Mouse (Mus musculus) forebrain, postnatal 0 days (tissue): ENCODE measurements around the gene Lck. TPM values are rescaled to one million over a fixed set of nuclear protein-coding genes. Genes with fewer than 3 reads are reported as not detected.

Source experiments
- ATAC-seq: fragments of 200-750 bp; cut with Nextera tagmentation; 2 replicates; pipeline ENCODE4 v1.8.0; 2017; ENCODE audit warnings: mild to moderate bottlenecking, moderate library complexity
- DNase-seq: peaks from one replicate; pipeline ENCODE4 v3.0.0-alpha.2; 2015
- H3K27ac ChIP-seq: fragments of 300-500 bp; sonication (generic); 2 replicates; pipeline ENCODE4 v1.5.1; 2014; ENCODE audit warnings: low read depth, mild to moderate bottlenecking, antibody characterized with exemption, low read length, moderate library complexity, mixed read lengths
- H3K27me3 ChIP-seq: fragments of 300-500 bp; sonication (generic); 2 replicates; pipeline ENCODE4 v1.6.1; 2014; ENCODE audit warnings: mild to moderate bottlenecking, low read length, mixed read lengths; ENCODE audit not compliant: insufficient read depth
- H3K36me3 ChIP-seq: fragments of 300-500 bp; sonication (generic); 2 replicates; pipeline ENCODE4 v1.6.1; 2014; ENCODE audit warnings: mild to moderate bottlenecking, moderate library complexity; ENCODE audit not compliant: insufficient read depth
- H3K4me1 ChIP-seq: fragments of 300-500 bp; sonication (generic); 2 replicates; pipeline ENCODE4 v1.6.1; 2014; ENCODE audit warnings: antibody characterized with exemption; ENCODE audit not compliant: insufficient read depth
- H3K4me2 ChIP-seq: fragments of 300-500 bp; sonication (generic); 2 replicates; pipeline ENCODE4 v1.6.1; 2014; ENCODE audit warnings: low read depth, mild to moderate bottlenecking, moderate library complexity
- H3K4me3 ChIP-seq: fragments of 300-500 bp; sonication (generic); 2 replicates; pipeline ENCODE4 v1.5.1; 2014; ENCODE audit warnings: low read depth, low read length, mixed read lengths
- H3K9ac ChIP-seq: fragments of 300-500 bp; sonication (generic); 2 replicates; pipeline ENCODE4 v1.6.1; 2014; ENCODE audit warnings: mild to moderate bottlenecking
- H3K9me3 ChIP-seq: fragments of 300-500 bp; sonication (generic); 2 replicates; pipeline ENCODE4 v1.6.1; 2016; ENCODE audit warnings: low read length
- CTCF ChIP-seq: sonication (generic); IDR thresholded peaks from 2 replicates; pipeline ENCODE4 v1.5.1; 2016; ENCODE audit warnings: antibody characterized with exemption, control low read depth, low read depth
- WGBS: fragments of 180-500 bp; shearing (Covaris S2); extraction: QIAGEN DNeasy Blood & Tissue Kit; methylation state at CpG from one replicate; pipeline ENCODE4 v1.1.7; 2014; 5-methylcytosine and 5-hydroxymethylcytosine counted together
- polyA plus RNA-seq: library from polyadenylated mRNA; unstranded; fragments of >200 nt; fragmentation: Nextera tagmentation; extraction: Ambion mirVana; gene quantifications from 2 replicates; pipeline ENCODE4 v1.2.1, GENCODE M21; 2015
- total RNA-seq: library from RNA; depleted of rRNA; stranded (reverse); fragments of >200 nt; gene quantifications from 2 replicates; pipeline ENCODE4 v1.2.3, GENCODE M21; 2014

Lck gene
- total and polyA plus RNA-seq, 2 experiments from 2014 or later, result 15.3 to 17.0 TPM

GRCm38 (mm10) chr4:129516925-129517324 is 56.5 kb downstream of the Lck start:
- ATAC-seq, result no peak

GRCm38 (mm10) chr4:129514300-129514898 is 59.0 kb downstream of the Lck start:
- peak overlapping the region; percentile 71 for H3K4me2 ChIP-seq
- ATAC-seq, result peak; percentile 80
- WGBS, result under 1% methylated on average over 32 of the region's 35 CpGs
- peak overlapping the region; percentile 98 for H3K27ac ChIP-seq
- no peaks in the 10 kb centered on the region for H3K9me3 ChIP-seq
- peaks cover 20% of the 10 kb centered on the region for H3K36me3 ChIP-seq
- no peaks in the 10 kb centered on the region for H3K4me1 ChIP-seq
- peak overlapping the region; percentile 100 for H3K4me3 ChIP-seq
- peak; percentile 91 for TF ChIP-seq CTCF
- peak; percentile 88 for DNase-seq
- no peaks in the 10 kb centered on the region for H3K27me3 ChIP-seq
- H3K9ac ChIP-seq, result peak overlapping the region; percentile 100

More at GRCm38 (mm10) chr4:129516925-129517324, 56.5 kb downstream of the Lck start:
- H3K9ac ChIP-seq, result no peak overlapping the region
- no peak for TF ChIP-seq CTCF
- no peaks in the 10 kb centered on the region for H3K4me1 ChIP-seq
- no peaks in the 10 kb centered on the region for H3K27me3 ChIP-seq
- H3K4me3 ChIP-seq, result no peak overlapping the region
- H3K4me2 ChIP-seq, result no peak overlapping the region
- no peak for DNase-seq
- H3K27ac ChIP-seq, result no peak overlapping the region
- H3K9me3 ChIP-seq, result no peaks in the 10 kb centered on the region
- WGBS, result 62% methylated on average over 2 of the region's 2 CpGs
- H3K36me3 ChIP-seq, result peaks cover 35% of the 10 kb centered on the region

GRCm38 (mm10) chr4:129513891-129514290 is 59.5 kb downstream of the Lck start:
- no peaks in the 10 kb centered on the region for H3K27me3 ChIP-seq
- no peaks in the 10 kb centered on the region for H3K9me3 ChIP-seq
- H3K9ac ChIP-seq, result peak overlapping the region; percentile 100
- peak overlapping the region; percentile 100 for H3K4me3 ChIP-seq
- TF ChIP-seq CTCF, result no peak
- peak overlapping the region; percentile 98 for H3K27ac ChIP-seq
- ATAC-seq, result peak; percentile 49
- peaks cover 20% of the 10 kb centered on the region for H3K36me3 ChIP-seq
- peak overlapping the region; percentile 71 for H3K4me2 ChIP-seq
- no peak for DNase-seq
- WGBS, result 8% methylated on average over 46 of the region's 57 CpGs
- H3K4me1 ChIP-seq, result no peaks in the 10 kb centered on the region

GRCm38 (mm10) chr4:129513086-129513767 is 60.2 kb downstream of the Lck start, which contains the start of gene Marcksl1:
Marcksl1 (plus strand) TSS chr4:129513581.
- Histone ChIP-seq H3K27me3 (no peaks in the 10 kb centered on the region), H3K4me1 (no peaks in the 10 kb centered on the region), H3K9me3 (no peaks in the 10 kb centered on the region), H3K4me3 (peak within 1 kb of the TSS; percentile 100), H3K9ac (peak within 1 kb of the TSS; percentile 100), H3K27ac (peak within 1 kb of the TSS; percentile 98), H3K36me3 (peaks cover 14% of the 10 kb centered on the region), H3K4me2 (peak within 1 kb of the TSS; percentile 71)
- TF ChIP-seq CTCF, result 0 out of 2 replicates have a peak, but pooled peaks have one; percentile 2
- DNase-seq (peak; percentile 93), ATAC-seq (peak; percentile 88)
- WGBS, result 5% methylated on average over 45 of the region's 47 CpGs

- Histone ChIP-seq H3K4me3 (no peak overlapping the region), H3K9me3 (no peaks in the 10 kb centered on the region), H3K4me2 (no peak overlapping the region), H3K36me3 (peaks cover 1% of the 10 kb centered on the region), H3K27me3 (no peaks in the 10 kb centered on the region), H3K27ac (no peak overlapping the region), H3K9ac (no peak overlapping the region), H3K4me1 (no peaks in the 10 kb centered on the region)
- ATAC-seq (no peak), DNase-seq (no peak)
- no peak for TF ChIP-seq CTCF
- WGBS, result 21% methylated on average over 6 of the region's 6 CpGs
Measured at GRCm38 (mm10) chr4:129511413-129512096, 61.9 kb downstream of the Lck start.

GRCm38 (mm10) chr4:129510723-129511412 is 62.6 kb downstream of the Lck start:
- ATAC-seq (no peak), DNase-seq (no peak)
- no peak for TF ChIP-seq CTCF
- Histone ChIP-seq H3K4me1 (no peaks in the 10 kb centered on the region), H3K9me3 (no peaks in the 10 kb centered on the region), H3K36me3 (no peaks in the 10 kb centered on the region), H3K4me2 (no peak overlapping the region), H3K4me3 (no peak overlapping the region), H3K27ac (no peak overlapping the region), H3K9ac (no peak overlapping the region), H3K27me3 (no peaks in the 10 kb centered on the region)
- WGBS, result 37% methylated on average over 6 of the region's 6 CpGs
